Mouse (Mus musculus) G1E-ER4 (cell line): ENCODE measurements around the gene Agtr1a. TPM values are rescaled to one million over a fixed set of nuclear protein-coding genes. Genes with fewer than 3 reads are reported as not detected.

ENCODE experiments used
- GATA1 ChIP-seq: IDR thresholded peaks from one replicate; pipeline ENCODE4 v1.8.0; 2012; ENCODE audit warnings: low read length, inconsistent platforms
- polyA plus RNA-seq: library from polyadenylated mRNA; stranded (reverse); fragments of >175 nt; gene quantifications from 2 replicates; pipeline ENCODE4 v1.2.3, GENCODE M21; 2012

Gene Agtr1a
- not detected in 2 replicates for polyA plus RNA-seq

- TF ChIP-seq GATA1: no peak
Measured at GRCm38 (mm10) chr13:30336148-30336801, at the start of gene Agtr1a. Agtr1a (plus strand) TSS chr13:30336441.

GRCm38 (mm10) chr13:30310221-30310620 is 26.0 kb upstream of the Agtr1a start:
- TF ChIP-seq GATA1: no peak

GRCm38 (mm10) chr13:30324669-30325346 is 11.4 kb upstream of the Agtr1a start:
- TF ChIP-seq GATA1: no peak

GRCm38 (mm10) chr13:30331061-30331460 is 5.2 kb upstream of the Agtr1a start:
- no peak for TF ChIP-seq GATA1

- no peak for TF ChIP-seq GATA1
Measured at GRCm38 (mm10) chr13:30331851-30332250, 4.4 kb upstream of the Agtr1a start.

GRCm38 (mm10) chr13:30332581-30332980 is 3.7 kb upstream of the Agtr1a start:
- TF ChIP-seq GATA1: no peak

GRCm38 (mm10) chr13:30334667-30335066 is 1.6 kb upstream of the Agtr1a start:
- no peak for TF ChIP-seq GATA1

GRCm38 (mm10) chr13:30336913-30337312 is 672 bp downstream of the Agtr1a start:
- TF ChIP-seq GATA1: no peak

GRCm38 (mm10) chr13:30337646-30338045 is 1.4 kb downstream of the Agtr1a start:
- no peak for TF ChIP-seq GATA1

- no peak for TF ChIP-seq GATA1
Measured at GRCm38 (mm10) chr13:30338576-30338975, 2.3 kb downstream of the Agtr1a start.

GRCm38 (mm10) chr13:30339927-30340326 is 3.7 kb downstream of the Agtr1a start:
- TF ChIP-seq GATA1: no peak

GRCm38 (mm10) chr13:30341987-30342898 is 6.0 kb downstream of the Agtr1a start:
- no peak for TF ChIP-seq GATA1

- TF ChIP-seq GATA1: no peak
Measured at GRCm38 (mm10) chr13:30345427-30345913, 9.2 kb downstream of the Agtr1a start.

- no peak for TF ChIP-seq GATA1
Measured at GRCm38 (mm10) chr13:30346881-30347280, 10.6 kb downstream of the Agtr1a start.

GRCm38 (mm10) chr13:30348306-30348705 is 12.1 kb downstream of the Agtr1a start:
- no peak for TF ChIP-seq GATA1

- no peak for TF ChIP-seq GATA1
Measured at GRCm38 (mm10) chr13:30351966-30352365, 15.7 kb downstream of the Agtr1a start.
